Comparison of ENCODE assay signal across 8 mouse cellular contexts in the genomic region with DNA sequence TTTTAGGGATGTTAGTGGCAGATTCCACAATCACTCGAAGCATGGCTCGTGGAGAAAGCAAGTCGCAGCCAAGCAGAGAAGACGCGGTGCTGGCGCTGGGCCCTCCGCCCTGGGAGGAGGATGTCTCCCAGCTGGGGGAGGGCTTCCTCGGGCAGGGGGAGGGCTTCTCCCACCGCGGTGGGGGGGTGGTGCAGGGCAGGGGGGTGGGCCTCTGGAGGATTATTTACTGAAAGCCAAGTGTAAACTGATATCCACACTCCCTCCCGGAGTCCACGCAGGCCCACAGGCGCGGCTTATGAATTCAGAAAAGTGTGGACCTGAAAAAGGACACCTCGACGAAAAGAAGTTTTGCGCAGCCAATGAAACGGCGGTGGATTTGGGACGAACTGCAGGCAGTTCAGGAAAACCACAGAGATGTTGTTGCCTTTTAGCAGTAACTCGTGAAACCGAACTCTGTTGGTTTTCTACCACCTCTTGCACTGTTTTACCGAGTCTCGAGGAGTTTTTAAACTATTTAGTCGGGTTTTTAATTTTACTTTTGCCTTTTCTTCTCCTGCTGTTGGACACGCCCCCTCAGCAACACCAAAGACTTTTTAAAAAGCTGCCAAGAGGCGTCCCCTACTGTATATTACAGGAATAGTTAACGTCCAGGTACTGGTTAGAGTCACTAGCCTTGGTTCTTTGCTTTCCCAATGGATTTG. TPM values are rescaled to one million over a fixed set of nuclear protein-coding genes. Genes with fewer than 3 reads are reported as not detected.
A peak's percentile ranks its signal among the peaks of the same experiment; 100 is the strongest.
DNase-seq lines count a peak whose midpoint lies in the region; ATAC-seq lines count a peak whose summit lies in the region.

Gene Myof (minus strand): TSS at position 297 of the 701 bp plus-strand sequence.

- DNase-seq in urinary bladder, adult 2 months (ENCODE audit: low spot score), result no peak
- DNase-seq in urinary bladder, postnatal 10 days (ENCODE audit: low spot score), result no peak
- peak; percentile 77 for DNase-seq in lung, postnatal 14 days
- DNase-seq in right cerebral cortex, postnatal 25 days, result peak; percentile 13
- no peak for DNase-seq in cerebellum, postnatal 4 days (ENCODE audit: low spot score in 2 of 2)

- H3K27ac ChIP-seq in embryonic facial prominence, embryonic 13.5 days, result peak within 1 kb of the TSS; percentile 84
- peak within 1 kb of the TSS; percentile 61 for H3K27ac ChIP-seq in heart, embryonic 13.5 days (replicated peaks)
- H3K27ac ChIP-seq in kidney, embryonic 15.5 days, result peak within 1 kb of the TSS; percentile 77

- peaks cover 14% of the 10 kb centered on the region for H3K4me1 ChIP-seq in embryonic facial prominence, embryonic 13.5 days
- H3K4me1 ChIP-seq in heart, embryonic 13.5 days, result peaks cover 14% of the 10 kb centered on the region
- peaks cover 17% of the 10 kb centered on the region for H3K4me1 ChIP-seq in kidney, embryonic 15.5 days

- no peaks in the 10 kb centered on the region for H3K27me3 ChIP-seq in embryonic facial prominence, embryonic 13.5 days
- peaks cover 11% of the 10 kb centered on the region for H3K27me3 ChIP-seq in heart, embryonic 13.5 days (replicated peaks)
- 0 out of 2 replicates have a peak, but pooled peaks cover 5% of the 10 kb centered on the region for H3K27me3 ChIP-seq in kidney, embryonic 15.5 days

- no peaks in the 10 kb centered on the region for H3K36me3 ChIP-seq in embryonic facial prominence, embryonic 13.5 days
- H3K36me3 ChIP-seq in heart, embryonic 13.5 days, result no peaks in the 10 kb centered on the region
- H3K36me3 ChIP-seq in kidney, embryonic 15.5 days, result no peaks in the 10 kb centered on the region

- peak within 1 kb of the TSS; percentile 72 for H3K4me2 ChIP-seq in embryonic facial prominence, embryonic 13.5 days
- H3K4me2 ChIP-seq in heart, embryonic 13.5 days, result peak within 1 kb of the TSS; percentile 88
- H3K4me2 ChIP-seq in kidney, embryonic 15.5 days, result peak within 1 kb of the TSS; percentile 82

- peak within 1 kb of the TSS; percentile 74 for H3K9ac ChIP-seq in embryonic facial prominence, embryonic 13.5 days
- peak within 1 kb of the TSS; percentile 78 for H3K9ac ChIP-seq in heart, embryonic 13.5 days
- peak within 1 kb of the TSS; percentile 43 for H3K9ac ChIP-seq in kidney, embryonic 15.5 days

- H3K4me3 ChIP-seq in embryonic facial prominence, embryonic 13.5 days, result peak within 1 kb of the TSS; percentile 49
- peak within 1 kb of the TSS; percentile 60 for H3K4me3 ChIP-seq in heart, embryonic 13.5 days
- H3K4me3 ChIP-seq in kidney, embryonic 15.5 days (replicated peaks), result peak within 1 kb of the TSS; percentile 51

- H3K9me3 ChIP-seq in embryonic facial prominence, embryonic 13.5 days, result no peaks in the 10 kb centered on the region
- H3K9me3 ChIP-seq in heart, embryonic 13.5 days, result no peaks in the 10 kb centered on the region
- H3K9me3 ChIP-seq in kidney, embryonic 15.5 days (replicated peaks), result no peaks in the 10 kb centered on the region

- under 1% methylated on average over 28 of the region's 28 CpGs for WGBS in embryonic facial prominence, embryonic 13.5 days
- under 1% methylated on average over 28 of the region's 28 CpGs for WGBS in heart, embryonic 13.5 days
- WGBS in kidney, embryonic 15.5 days, result under 1% methylated on average over 28 of the region's 28 CpGs

- peak; percentile 71; the same call in 1 of the 2 replicates for ATAC-seq in embryonic facial prominence, embryonic 13.5 days (ENCODE audit: insufficient number of reproducible peaks, insufficient read depth, low FRiP score, low TSS enrichment, low read depth)
- ATAC-seq in heart, embryonic 13.5 days (ENCODE audit: extremely low read depth, insufficient number of reproducible peaks, low FRiP score, low TSS enrichment), result no peak
- peak; percentile 85 for ATAC-seq in kidney, embryonic 15.5 days (replicated peaks; ENCODE audit: low FRiP score)

RNA-seq across cellular contexts. Expression of gene Myof, which starts in this region (rescaled TPM):
- 377 and 428 TPM in 2 replicates for polyA plus RNA-seq in urinary bladder, adult 2 months (2012; rRNA removed)
- 12.2 and 12.7 TPM in 2 replicates for polyA plus RNA-seq in embryonic facial prominence, embryonic 13.5 days (2015; fragmentation: Nextera tagmentation; extraction: Ambion mirVana)
- polyA plus RNA-seq in heart, embryonic 13.5 days (2015; fragmentation: Nextera tagmentation; extraction: Ambion mirVana), result 4.8 and 5.7 TPM in 2 replicates
- polyA plus RNA-seq in kidney, embryonic 15.5 days (2015; fragmentation: Nextera tagmentation; extraction: Ambion mirVana), result 13.6 and 16.5 TPM in 2 replicates

Comparison
In these comparisons a context has a peak if more than half of its experiments do, and no peak if none do; other contexts are left out.
1. RNA of gene Myof (polyA plus RNA-seq): 377 to 428 TPM in urinary bladder, adult 2 months; 13.6 to 16.5 TPM in kidney, embryonic 15.5 days, 12.2 to 12.7 TPM in embryonic facial prominence, embryonic 13.5 days and 4.8 to 5.7 TPM in heart, embryonic 13.5 days; every median in the first group is over 10 times any median in the second.
2. DNase-seq: peak in lung, postnatal 14 days (single experiment) and right cerebral cortex, postnatal 25 days (single experiment); none in urinary bladder, adult 2 months (single experiment), urinary bladder, postnatal 10 days (single experiment) and cerebellum, postnatal 4 days (0 of 2).
3. Peak in every context shown above with its lines, with median percentiles within 50 percentile points of each other: H3K27ac ChIP-seq, H3K4me2 ChIP-seq, H3K4me3 ChIP-seq and H3K9ac ChIP-seq.